Mouse (Mus musculus) lung, embryonic 16.5 days (tissue): Measurements from ENCODE around the gene Tbc1d17. TPM values are rescaled to one million over a fixed set of nuclear protein-coding genes. Genes with fewer than 3 reads are reported as not detected.
"Not testable (repeated sequence)": the region's sequence is repeated elsewhere in the genome, so short reads cannot be mapped to it uniquely, and the experiment has no call there.

Experiments used
- ATAC-seq: fragments of 200-750 bp; cut with Nextera tagmentation; 2 replicates; pipeline ENCODE4 v1.8.0; 2017; ENCODE audit warnings: low read depth, mild to moderate bottlenecking, moderate library complexity
- H3K27ac ChIP-seq: fragments of 300-500 bp; sonication (generic); 2 replicates; pipeline ENCODE4 v1.5.1; 2014; ENCODE audit warnings: mild to moderate bottlenecking, control low read depth, low read length
- H3K27me3 ChIP-seq: fragments of 300-500 bp; sonication (generic); 2 replicates; pipeline ENCODE4 v1.6.1; 2014; ENCODE audit warnings: low read depth, low read length, mixed read lengths; ENCODE audit not compliant: control insufficient read depth, insufficient read depth
- H3K36me3 ChIP-seq: fragments of 300-500 bp; sonication (generic); 2 replicates; pipeline ENCODE4 v1.6.1; 2014; ENCODE audit warnings: low read length; ENCODE audit not compliant: control insufficient read depth, insufficient read depth
- H3K4me1 ChIP-seq: fragments of 300-500 bp; sonication (generic); replicated peaks from 2 replicates; pipeline ENCODE4 v1.6.1; 2014; ENCODE audit warnings: low read length, mixed read lengths; ENCODE audit not compliant: control insufficient read depth, insufficient read depth
- H3K4me2 ChIP-seq: fragments of 300-500 bp; sonication (generic); 2 replicates; pipeline ENCODE4 v1.6.1; 2014; ENCODE audit warnings: low read depth, low read length, control low read depth
- H3K4me3 ChIP-seq: fragments of 300-500 bp; sonication (generic); 2 replicates; pipeline ENCODE4 v1.5.1; 2014; ENCODE audit warnings: mild to moderate bottlenecking, low read length, control low read depth
- H3K9ac ChIP-seq: fragments of 300-500 bp; sonication (generic); 2 replicates; pipeline ENCODE4 v1.6.1; 2014; ENCODE audit warnings: low read length, control low read depth
- H3K9me3 ChIP-seq: fragments of 300-500 bp; sonication (generic); 2 replicates; pipeline ENCODE4 v1.6.1; 2016; ENCODE audit warnings: low read length; ENCODE audit not compliant: control insufficient read depth
- WGBS: fragments of 180-500 bp; shearing (Covaris S2); extraction: QIAGEN DNeasy Blood & Tissue Kit; methylation state at CpG from one replicate; pipeline ENCODE4 v1.1.7; 2014; 5-methylcytosine and 5-hydroxymethylcytosine counted together
- polyA plus RNA-seq: library from polyadenylated mRNA; unstranded; fragments of >200 nt; fragmentation: Nextera tagmentation; extraction: Ambion mirVana; gene quantifications from 2 replicates; pipeline ENCODE4 v1.2.1, GENCODE M21; 2015

Gene Tbc1d17
- polyA plus RNA-seq, 1 experiment from 2014 or later, result 84.4 TPM

GRCm38 (mm10) chr7:44891611-44892010, 42.7 kb upstream of the Tbc1d17 start:
- Histone ChIP-seq H3K4me3 (peak overlapping the region; percentile 59), H3K4me2 (peak overlapping the region; percentile 86), H3K27ac (peak overlapping the region; percentile 94; the same call in 1 of the 2 replicates), H3K4me1 (peaks cover 22% of the 10 kb centered on the region), H3K36me3 (peaks cover 10% of the 10 kb centered on the region), H3K9ac (peak overlapping the region; percentile 81), H3K27me3 (no peaks in the 10 kb centered on the region), H3K9me3 (no peaks in the 10 kb centered on the region)
- WGBS, result 13% methylated on average over 6 of the region's 6 CpGs
- ATAC-seq, result no peak

- Histone ChIP-seq H3K27me3 (no peaks in the 10 kb centered on the region), H3K4me3 (peak overlapping the region; percentile 59), H3K4me2 (peak overlapping the region; percentile 86), H3K9me3 (no peaks in the 10 kb centered on the region), H3K36me3 (peaks cover 12% of the 10 kb centered on the region), H3K27ac (no peak overlapping the region), H3K9ac (peak overlapping the region; percentile 81; the same call in 1 of the 2 replicates), H3K4me1 (peaks cover 20% of the 10 kb centered on the region)
- no peak for ATAC-seq
- 58% methylated on average over 4 of the region's 4 CpGs for WGBS
These were observed 41.9 kb upstream of the Tbc1d17 start for GRCm38 (mm10) chr7:44890737-44891136.

- Histone ChIP-seq H3K4me2 (peak overlapping the region; percentile 6; the same call in 1 of the 2 replicates), H3K27ac (no peak overlapping the region), H3K9me3 (no peaks in the 10 kb centered on the region), H3K4me1 (peaks cover 19% of the 10 kb centered on the region), H3K4me3 (no peak overlapping the region), H3K27me3 (no peaks in the 10 kb centered on the region), H3K36me3 (peaks cover 13% of the 10 kb centered on the region), H3K9ac (no peak overlapping the region)
- 81% methylated on average over 6 of the region's 7 CpGs for WGBS
- ATAC-seq, result no peak
These were observed 41.3 kb upstream of the Tbc1d17 start for GRCm38 (mm10) chr7:44890180-44890579.

- H3K9ac ChIP-seq, result peak overlapping the region; percentile 25; the same call in 1 of the 2 replicates
- no peaks in the 10 kb centered on the region for H3K9me3 ChIP-seq
- H3K4me2 ChIP-seq, result no peak overlapping the region
- WGBS, result 77% methylated on average over 13 of the region's 13 CpGs
- ATAC-seq, result no peak
- no peak overlapping the region for H3K4me3 ChIP-seq
- H3K27me3 ChIP-seq, result no peaks in the 10 kb centered on the region
- H3K36me3 ChIP-seq, result peaks cover 26% of the 10 kb centered on the region
- peaks cover 15% of the 10 kb centered on the region for H3K4me1 ChIP-seq
- no peak overlapping the region for H3K27ac ChIP-seq
These were observed 39.6 kb upstream of the Tbc1d17 start for GRCm38 (mm10) chr7:44888256-44889105.

- no peaks in the 10 kb centered on the region for H3K27me3 ChIP-seq
- 81% methylated on average over 7 of the region's 7 CpGs for WGBS
These were observed 38.1 kb upstream of the Tbc1d17 start for GRCm38 (mm10) chr7:44886964-44887363.

GRCm38 (mm10) chr7:44884637-44885036, 35.8 kb upstream of the Tbc1d17 start:
- no peaks in the 10 kb centered on the region for H3K27me3 ChIP-seq
- no peak for ATAC-seq
- peaks cover 60% of the 10 kb centered on the region for H3K36me3 ChIP-seq
- H3K4me2 ChIP-seq, result no peak overlapping the region
- no peak overlapping the region for H3K27ac ChIP-seq
- no peaks in the 10 kb centered on the region for H3K9me3 ChIP-seq
- H3K4me1 ChIP-seq, result no peaks in the 10 kb centered on the region; the same call in 1 of the 2 replicates
- H3K4me3 ChIP-seq, result no peak overlapping the region
- 88% methylated on average over 5 of the region's 5 CpGs for WGBS
- H3K9ac ChIP-seq, result no peak overlapping the region

More at GRCm38 (mm10) chr7:44886964-44887363, 38.1 kb upstream of the Tbc1d17 start:
- no peak overlapping the region for H3K9ac ChIP-seq
- H3K27ac ChIP-seq, result no peak overlapping the region
- no peak for ATAC-seq
- peaks cover 13% of the 10 kb centered on the region for H3K4me1 ChIP-seq
- no peak overlapping the region for H3K4me2 ChIP-seq
- no peaks in the 10 kb centered on the region for H3K9me3 ChIP-seq
- H3K36me3 ChIP-seq, result peaks cover 40% of the 10 kb centered on the region
- no peak overlapping the region for H3K4me3 ChIP-seq

- no peak for ATAC-seq
- no peak overlapping the region for H3K9ac ChIP-seq
- WGBS, result 96% methylated on average over 3 of the region's 3 CpGs
- no peak overlapping the region for H3K27ac ChIP-seq
- H3K4me1 ChIP-seq, result no peaks in the 10 kb centered on the region
- H3K27me3 ChIP-seq, result no peaks in the 10 kb centered on the region
- peaks cover 67% of the 10 kb centered on the region for H3K36me3 ChIP-seq
- no peak overlapping the region for H3K4me3 ChIP-seq
- H3K9me3 ChIP-seq, result no peaks in the 10 kb centered on the region
- H3K4me2 ChIP-seq, result no peak overlapping the region
These were observed 34.2 kb upstream of the Tbc1d17 start for GRCm38 (mm10) chr7:44883036-44883435.

- no peak overlapping the region for H3K4me3 ChIP-seq
- no peak for ATAC-seq
- no peaks in the 10 kb centered on the region for H3K27me3 ChIP-seq
- no peaks in the 10 kb centered on the region for H3K9me3 ChIP-seq
- H3K4me2 ChIP-seq, result no peak overlapping the region
- no peak overlapping the region for H3K9ac ChIP-seq
- WGBS, result 84% methylated on average over 14 of the region's 14 CpGs
- H3K4me1 ChIP-seq, result peaks cover 5% of the 10 kb centered on the region
- peaks cover 53% of the 10 kb centered on the region for H3K36me3 ChIP-seq
- no peak overlapping the region for H3K27ac ChIP-seq
These were observed 29.0 kb upstream of the Tbc1d17 start for GRCm38 (mm10) chr7:44877833-44878232.

GRCm38 (mm10) chr7:44871774-44872173, 22.9 kb upstream of the Tbc1d17 start:
- H3K4me3 ChIP-seq, ATAC-seq, H3K27me3 ChIP-seq, H3K9me3 ChIP-seq, H3K27ac ChIP-seq, H3K4me2 ChIP-seq, H3K36me3 ChIP-seq, H3K9ac ChIP-seq: not testable (repeated sequence)
- peaks cover 29% of the 10 kb centered on the region for H3K4me1 ChIP-seq
- WGBS, result 83% methylated on average over 2 of the region's 2 CpGs
